Mouse (Mus musculus) induced T-regulatory cell, adult 2 months (primary cell): ENCODE results near the gene E130116L18Rik.
"Not testable (repeated sequence)": the region's sequence is repeated elsewhere in the genome, so short reads cannot be mapped to it uniquely, and the experiment has no call there.

Experiments used
- DNase-seq: peaks from one replicate; pipeline ENCODE4 v3.0.0-alpha.2; 2012; ENCODE audit warnings: low read depth

Gene E130116L18Rik

DNA sequence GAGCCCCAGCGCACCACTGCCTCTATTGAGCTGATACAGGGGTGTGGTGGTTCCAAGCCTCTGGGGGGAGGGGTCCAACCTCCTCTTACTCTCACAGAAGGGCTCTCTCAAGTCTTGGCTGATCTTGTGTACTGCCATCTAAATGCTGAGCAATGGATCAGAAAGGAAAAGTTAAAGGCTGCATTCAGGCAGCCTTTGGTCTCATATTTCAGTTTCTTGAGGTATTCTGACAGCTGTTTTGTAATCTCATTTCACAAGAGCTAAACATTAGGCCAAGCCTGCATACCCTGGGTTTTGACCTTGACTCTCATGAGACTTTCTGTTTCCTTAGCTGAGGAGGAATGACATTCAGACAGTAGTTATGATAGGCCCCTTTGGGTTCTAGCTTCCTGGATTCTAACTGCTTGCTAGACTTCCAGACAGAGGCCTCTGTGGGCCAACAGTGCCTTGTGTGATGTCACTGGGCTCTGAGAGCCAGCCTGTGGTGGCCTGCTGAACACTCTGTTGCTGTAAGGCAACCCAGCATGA lies 41.9 kb downstream of the E130116L18Rik start, which contains the start of gene Galntl5:
Gene Galntl5, plus strand, starts transcription at position 457 of the 528 bp plus-strand sequence.
- DNase-seq: no peak

DNA sequence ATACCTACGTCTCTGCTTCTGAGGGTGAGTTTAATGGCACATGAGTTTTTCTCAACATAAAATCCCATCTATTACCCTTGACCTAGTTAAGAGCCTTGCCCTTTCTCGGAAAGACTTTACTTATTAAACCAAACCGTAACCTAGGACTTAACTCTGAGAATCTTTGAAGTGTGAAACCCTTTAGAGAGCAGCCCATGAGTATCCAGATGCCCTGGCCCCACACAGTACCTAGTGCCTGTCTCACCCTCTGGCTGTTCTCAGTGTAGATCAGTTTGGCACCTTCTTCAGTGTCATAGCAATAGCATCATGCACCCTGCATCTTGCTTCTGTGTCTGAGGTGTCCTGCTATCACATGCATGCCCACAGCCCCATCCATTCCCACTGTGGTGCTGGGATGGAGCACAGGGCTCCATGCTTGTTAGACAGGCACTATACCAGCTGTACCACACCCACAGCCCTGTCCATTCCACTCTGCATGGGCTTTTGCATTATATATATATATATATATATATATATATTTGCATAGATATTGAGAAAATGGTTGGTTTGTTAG lies 42.9 kb downstream of the E130116L18Rik start:
- DNase-seq: no peak

DNA sequence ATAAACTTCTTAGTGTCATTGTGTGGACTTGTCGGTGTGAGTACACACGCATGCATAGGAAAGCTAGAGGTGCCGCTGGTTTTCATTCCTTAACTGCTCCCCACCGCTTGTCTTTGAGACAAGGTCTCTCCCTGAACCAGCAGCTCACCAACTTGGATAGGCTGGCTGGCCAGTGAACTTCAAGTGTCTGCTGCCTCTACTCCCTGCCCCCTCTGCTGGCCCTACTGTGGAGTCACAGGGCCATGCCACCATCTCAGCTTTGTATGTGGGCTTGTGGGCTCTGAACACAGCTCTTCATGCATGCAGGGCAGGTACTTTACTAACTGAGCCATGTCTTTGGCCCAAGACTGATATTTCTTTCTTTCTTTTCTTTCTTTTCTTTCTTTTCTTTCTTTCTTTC lies 43.7 kb downstream of the E130116L18Rik start:
- peak; percentile 13 for DNase-seq

DNA sequence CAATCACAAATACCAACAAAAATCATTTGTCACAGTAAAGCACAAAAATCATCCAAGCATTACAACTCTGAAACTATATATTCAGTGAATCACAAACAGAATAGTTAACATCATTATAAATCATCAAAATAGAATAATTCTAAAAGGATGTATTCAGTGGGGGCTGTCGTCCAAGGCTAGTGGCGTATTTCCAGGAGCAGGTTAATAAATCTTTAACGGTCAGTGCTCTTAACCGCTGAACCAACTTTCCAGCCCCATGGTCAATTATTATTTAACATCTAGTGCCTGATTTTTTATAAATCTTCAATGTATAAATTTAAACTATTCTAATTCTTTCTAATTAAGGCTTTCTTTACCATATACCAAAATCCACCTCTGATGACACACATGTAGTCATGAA lies 44.4 kb downstream of the E130116L18Rik start:
- not testable (repeated sequence) for DNase-seq

DNA sequence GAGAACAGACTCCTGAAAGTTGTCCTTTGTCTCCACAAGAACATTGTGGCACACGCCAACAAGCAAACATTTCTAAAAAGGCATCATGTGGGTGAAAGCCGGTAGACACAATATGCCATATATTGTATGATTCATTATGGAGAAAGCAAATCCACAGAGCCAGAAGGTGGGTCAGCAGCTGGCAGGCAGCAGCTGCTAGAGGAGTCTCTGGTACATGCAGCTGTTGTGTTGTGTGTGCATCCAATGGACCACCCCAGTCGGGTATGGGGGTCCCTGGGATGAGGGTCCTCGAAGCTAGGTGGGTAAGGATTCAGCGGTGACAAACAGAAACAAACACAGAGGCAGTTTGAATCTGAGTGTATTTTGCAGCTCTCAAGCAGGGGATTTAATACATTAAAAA lies 45.0 kb downstream of the E130116L18Rik start:
- not testable (repeated sequence) for DNase-seq
